Mouse (Mus musculus) central nervous system, embryonic 11.5 days (tissue): ENCODE results near the gene Esx1. TPM values are rescaled to one million over a fixed set of nuclear protein-coding genes. Genes with fewer than 3 reads are reported as not detected.

Experiments used
- polyA plus RNA-seq: library from polyadenylated mRNA; depleted of rRNA; stranded (reverse); fragments of >200 nt; gene quantifications from 2 replicates; pipeline ENCODE4 v1.2.3, GENCODE M21; 2012; rRNA removed

Gene Esx1
- not detected in 2 replicates for polyA plus RNA-seq

DNA sequence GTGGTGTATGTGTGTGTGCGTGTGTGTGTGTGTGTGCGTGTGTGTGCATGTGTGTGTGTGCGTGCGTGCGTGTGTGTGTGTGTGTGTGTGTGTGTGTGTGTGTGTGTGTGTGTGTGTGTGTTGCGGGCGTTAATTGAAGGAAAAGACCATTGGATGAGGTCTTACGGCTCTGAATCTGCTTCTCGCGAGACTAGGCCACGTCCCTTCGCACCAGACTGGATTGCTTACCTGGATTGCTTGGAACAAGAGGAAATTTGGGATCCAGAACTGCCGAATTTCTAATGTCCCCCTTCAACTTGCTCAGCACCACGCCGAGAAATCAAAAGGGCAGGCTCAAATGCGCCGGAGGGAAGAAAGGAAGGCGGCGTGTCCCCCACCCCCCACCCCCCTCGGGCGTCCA is at the start of gene Esx1:
Gene Esx1 (minus strand): TSS at position 366 of the 400 bp plus-strand sequence.

Other genes with a start within 250 kb of the Esx1 start
- not detected in 2 replicates for gene H2bfm, start 194.8 kb downstream of the Esx1 start, polyA plus RNA-seq
- 18.4 and 26.4 TPM in 2 replicates for gene Tmsb15b2, start 146.6 kb downstream of the Esx1 start, polyA plus RNA-seq
- 3.5 and 10.2 TPM in 2 replicates for gene Tmsb15l, start 145.2 kb downstream of the Esx1 start, polyA plus RNA-seq
- 4.2 and 12.1 TPM in 2 replicates for gene Tmsb15b1, start 145.2 kb downstream of the Esx1 start, polyA plus RNA-seq
- 34.7 and 40.1 TPM in 2 replicates for gene Zcchc18, start 128.9 kb downstream of the Esx1 start, polyA plus RNA-seq
- 15.0 and 16.2 TPM in 2 replicates for gene Slc25a53, start 83.8 kb downstream of the Esx1 start, polyA plus RNA-seq
- gene Fam199x, start 72.5 kb downstream of the Esx1 start, polyA plus RNA-seq = 3.2 and 5.2 TPM in 2 replicates